Mouse (Mus musculus) adrenal gland, postnatal 4 days (tissue): ENCODE measurements around the gene 4930579F01Rik. TPM values are rescaled to one million over a fixed set of nuclear protein-coding genes. Genes with fewer than 3 reads are reported as not detected.

Source experiments
- DNase-seq, 2 experiments: peaks; one replicate each; pipeline ENCODE4 v3.0.0; 2021 to 2022; ENCODE audit warnings: low spot score in 2 of 2, mixed read lengths in 2 of 2
- long read RNA-seq, 2 experiments: library from polyadenylated mRNA; stranded (forward); transcript quantifications; one replicate each; pipeline ENCODE4 v2.0.0; 2021
- total RNA-seq, 2 experiments: library from RNA; stranded (reverse); gene quantifications; 2 replicates each; pipeline ENCODE4 v1.2.3; 2021

4930579F01Rik gene
- not detected for total RNA-seq
- long read RNA-seq, experiment 1, partial matches to known transcripts: 1 of 1 reads
- long read RNA-seq, experiment 1, other reads (novel, unspliced or antisense): 0 of 1 reads
- long read RNA-seq, experiment 2: 0 reads

GRCm38 (mm10) chr3:138193683-138194302, at the start of gene 4930579F01Rik:
4930579F01Rik (minus strand) TSS chr3:138193825.
- no peak for DNase-seq

GRCm38 (mm10) chr3:138242933-138243332, 49.3 kb upstream of the 4930579F01Rik start:
- DNase-seq: no peak

GRCm38 (mm10) chr3:138242021-138242726, 48.5 kb upstream of the 4930579F01Rik start:
- DNase-seq: no peak

- DNase-seq: no peak
These were observed 47.7 kb upstream of the 4930579F01Rik start for GRCm38 (mm10) chr3:138241371-138241770.

GRCm38 (mm10) chr3:138240942-138241341, 47.3 kb upstream of the 4930579F01Rik start:
- DNase-seq: no peak

GRCm38 (mm10) chr3:138240411-138240810, 46.8 kb upstream of the 4930579F01Rik start:
- no peak for DNase-seq

- no peak for DNase-seq
These were observed 45.8 kb upstream of the 4930579F01Rik start for GRCm38 (mm10) chr3:138239461-138239860.

GRCm38 (mm10) chr3:138238046-138238445, 44.4 kb upstream of the 4930579F01Rik start:
- DNase-seq: no peak

GRCm38 (mm10) chr3:138236546-138237163, 43.0 kb upstream of the 4930579F01Rik start:
- no peak for DNase-seq

GRCm38 (mm10) chr3:138231531-138231930, 37.9 kb upstream of the 4930579F01Rik start:
- DNase-seq: no peak

- DNase-seq: no peak
These were observed 36.6 kb upstream of the 4930579F01Rik start for GRCm38 (mm10) chr3:138230266-138230665.

GRCm38 (mm10) chr3:138229448-138229847, 35.8 kb upstream of the 4930579F01Rik start:
- DNase-seq: no peak

- DNase-seq: no peak
These were observed 34.2 kb upstream of the 4930579F01Rik start for GRCm38 (mm10) chr3:138227782-138228181.

GRCm38 (mm10) chr3:138227082-138227481, 33.5 kb upstream of the 4930579F01Rik start:
- no peak for DNase-seq

- DNase-seq: no peak
These were observed 32.9 kb upstream of the 4930579F01Rik start for GRCm38 (mm10) chr3:138226476-138226875.

- no peak for DNase-seq
These were observed 32.2 kb upstream of the 4930579F01Rik start for GRCm38 (mm10) chr3:138225853-138226252.

- DNase-seq: no peak
These were observed 31.7 kb upstream of the 4930579F01Rik start for GRCm38 (mm10) chr3:138225331-138225730.

- DNase-seq: no peak
These were observed 30.8 kb upstream of the 4930579F01Rik start for GRCm38 (mm10) chr3:138224363-138224954.

- peak in 1 of 2 experiments; percentile 46 for DNase-seq
These were observed 29.3 kb upstream of the 4930579F01Rik start for GRCm38 (mm10) chr3:138222952-138223351.

GRCm38 (mm10) chr3:138222511-138222910, 28.9 kb upstream of the 4930579F01Rik start:
- no peak for DNase-seq

- DNase-seq: no peak
These were observed 27.5 kb upstream of the 4930579F01Rik start for GRCm38 (mm10) chr3:138221116-138221515.
